13 mouse cellular contexts compared by ENCODE assay signal in genomic region chr15:36993435-36994178, GRCm38 (mm10). TPM values are rescaled to one million over a fixed set of nuclear protein-coding genes. Genes with fewer than 3 reads are reported as not detected.
A peak's percentile ranks its signal among the peaks of the same experiment; 100 is the strongest.
DNase-seq lines count a peak whose midpoint lies in the region; ATAC-seq and TF ChIP-seq lines count a peak whose summit lies in the region.
"Had no signal": no experiment of that assay in that cellular context is flagged by ENCODE, and none has a peak within 500 bp of the region (broad histone marks: within the 10 kb centered on the region; RNA-seq: fewer than 3 reads in every experiment).

No protein-coding gene starts in this region.

- no peaks in the 10 kb centered on the region for H3K9me3 ChIP-seq in forebrain, embryonic 15.5 days
- no peaks in the 10 kb centered on the region for H3K9me3 ChIP-seq in midbrain, postnatal 0 days (ENCODE audit: low read length)

- no peak overlapping the region for H3K4me2 ChIP-seq in forebrain, embryonic 15.5 days (replicated peaks)
- H3K4me2 ChIP-seq in midbrain, postnatal 0 days (ENCODE audit: low read depth, low read length, poor library complexity, severe bottlenecking) = no peak overlapping the region

- TF ChIP-seq POLR2A in kidney, adult 2 months (IDR thresholded peaks at IDR 0.05; ENCODE audit: low read depth, low read length) = no peak
- no peak for TF ChIP-seq POLR2A in lung, adult 2 months (IDR thresholded peaks at IDR 0.05; ENCODE audit: borderline replicate concordance, extremely low read depth, low read depth, low read length)

- H3K27ac ChIP-seq in kidney, adult 2 months (ENCODE audit: insufficient read depth, low read depth, low read length) = peak overlapping the region; percentile 40; the same call in 1 of the 2 replicates
- H3K27ac ChIP-seq in forebrain, embryonic 15.5 days (replicated peaks) = no peak overlapping the region
- no peak overlapping the region for H3K27ac ChIP-seq in midbrain, postnatal 0 days (ENCODE audit: low read depth, low read length)

- TF ChIP-seq CTCF in kidney, adult 2 months (conservative IDR thresholded peaks at IDR 0.05; ENCODE audit: insufficient read depth, insufficient read length, low read depth, low read length) = no peak
- TF ChIP-seq CTCF in lung, adult 2 months (IDR thresholded peaks at IDR 0.05; ENCODE audit: insufficient read depth, low read length) = no peak
- no peak for TF ChIP-seq CTCF in midbrain, postnatal 0 days (IDR thresholded peaks at IDR 0.05)

- 58% methylated on average over 8 of the region's 8 CpGs for WGBS in kidney, adult 2 months
- 18% methylated on average over 8 of the region's 8 CpGs for WGBS in forebrain, embryonic 15.5 days
- 71% methylated on average over 8 of the region's 8 CpGs for WGBS in lung, adult 2 months
- 49% methylated on average over 8 of the region's 8 CpGs for WGBS in midbrain, postnatal 0 days

- no peaks in the 10 kb centered on the region for H3K27me3 ChIP-seq in kidney, adult 2 months (replicated peaks; ENCODE audit: control insufficient read depth, insufficient read depth, low read length)
- no peaks in the 10 kb centered on the region for H3K27me3 ChIP-seq in forebrain, embryonic 15.5 days
- H3K27me3 ChIP-seq in midbrain, postnatal 0 days (ENCODE audit: insufficient read depth, low read length) = no peaks in the 10 kb centered on the region
- H3K27me3 ChIP-seq: CH12.LX, Patski had no signal

- no peak overlapping the region for H3K4me3 ChIP-seq in kidney, adult 2 months (ENCODE audit: insufficient read depth, low read depth, low read length)
- H3K4me3 ChIP-seq in forebrain, embryonic 15.5 days = no peak overlapping the region
- H3K4me3 ChIP-seq in lung, adult 2 months (replicated peaks; ENCODE audit: extremely low read depth, low read depth, low read length) = no peak overlapping the region
- no peak overlapping the region for H3K4me3 ChIP-seq in midbrain, postnatal 0 days (ENCODE audit: low read depth, low read length)

- H3K9ac ChIP-seq in forebrain, embryonic 15.5 days (replicated peaks) = no peak overlapping the region
- no peak overlapping the region for H3K9ac ChIP-seq in midbrain, postnatal 0 days (replicated peaks; ENCODE audit: low read length, poor library complexity, severe bottlenecking)

- ATAC-seq in forebrain, embryonic 15.5 days (replicated peaks) = peak; percentile 60; the same call in 1 of the 2 replicates
- ATAC-seq in midbrain, postnatal 0 days (ENCODE audit: low FRiP score) = no peak
- ATAC-seq: Patski had no signal

- H3K4me1 ChIP-seq in kidney, adult 2 months (ENCODE audit: control insufficient read depth, insufficient read depth, low read length) = peaks cover 10% of the 10 kb centered on the region; the same call in 1 of the 2 replicates
- 0 out of 2 replicates have a peak, but pooled peaks cover 5% of the 10 kb centered on the region for H3K4me1 ChIP-seq in forebrain, embryonic 15.5 days
- H3K4me1 ChIP-seq in lung, adult 2 months (ENCODE audit: control insufficient read depth, insufficient read depth, low read length) = peaks cover 12% of the 10 kb centered on the region
- no peaks in the 10 kb centered on the region for H3K4me1 ChIP-seq in midbrain, postnatal 0 days (ENCODE audit: insufficient read depth, low read length)

- DNase-seq in kidney, adult 2 months = no peak
- no peak for DNase-seq in kidney, adult 11 months
- peak; percentile 34 for DNase-seq in lung, adult 2 months
- peak; percentile 42 for DNase-seq in midbrain, postnatal 0 days (ENCODE audit: low spot score)
- no peak for DNase-seq in layer of hippocampus, adult 11-12 months (ENCODE audit: low spot score)
- DNase-seq in urinary bladder, adult 18-20 months (ENCODE audit: low spot score in 2 of 2) = no peak
- DNase-seq: cerebellum, adult 9-10 months; kidney, adult 9 months; right cerebral cortex, adult 18-20 months; thymus, adult 18-20 months had no signal

- peaks cover 9% of the 10 kb centered on the region; the same call in 1 of the 2 replicates for H3K36me3 ChIP-seq in kidney, adult 2 months (ENCODE audit: control insufficient read depth, insufficient read depth, low read length)
- H3K36me3 ChIP-seq in forebrain, embryonic 15.5 days = peaks cover 17% of the 10 kb centered on the region
- H3K36me3 ChIP-seq in midbrain, postnatal 0 days (ENCODE audit: insufficient read depth, low read length) = peaks cover 9% of the 10 kb centered on the region

RNA-seq across cellular contexts. Expression of gene Zfp706, which starts 14.0 kb away (rescaled TPM):
- polyA plus RNA-seq in kidney, adult 2 months (2012; rRNA removed) = 63.1 and 82.2 TPM in 2 replicates
- polyA plus RNA-seq in forebrain, embryonic 15.5 days (2015; fragmentation: Nextera tagmentation; extraction: Ambion mirVana) = 473 and 523 TPM in 2 replicates
- polyA plus RNA-seq in lung, adult 2 months (2012; rRNA removed) = 25.4 and 27.1 TPM in 2 replicates
- 56.4 and 89.2 TPM in 2 replicates for total RNA-seq in midbrain, postnatal 0 days (2014; rRNA removed)
- 476 and 513 TPM in 2 replicates for polyA plus RNA-seq in midbrain, postnatal 0 days (2015; fragmentation: Nextera tagmentation; extraction: Ambion mirVana)

Comparison
In these comparisons a context has a peak if more than half of its experiments do, and no peak if none do; other contexts are left out.
1. DNase-seq: peak in lung, adult 2 months (single experiment) and midbrain, postnatal 0 days (single experiment); none in kidney, adult 2 months (single experiment), kidney, adult 11 months (single experiment), layer of hippocampus, adult 11-12 months (single experiment) and urinary bladder, adult 18-20 months (0 of 2).